Comparison of ENCODE assay signal across 28 mouse cellular contexts in the genomic region with DNA sequence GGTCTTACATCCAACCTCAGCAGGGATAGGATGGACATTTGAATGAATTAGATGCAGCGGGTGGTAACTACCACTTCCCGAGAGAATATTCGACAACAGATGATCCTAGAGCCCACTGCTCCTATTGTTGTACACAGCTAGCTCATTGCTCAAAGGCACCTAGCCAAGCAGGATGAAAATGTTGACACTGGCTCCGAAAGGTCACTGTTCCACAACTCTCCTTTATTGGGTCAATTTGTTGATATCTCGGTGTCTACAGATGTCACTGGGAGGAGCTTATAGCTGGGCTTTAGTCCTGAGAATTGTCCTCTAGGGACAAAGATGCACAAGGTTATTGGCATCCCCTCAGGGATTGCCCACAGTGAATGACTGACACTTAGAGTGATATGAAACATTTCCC.
"Had no signal": no experiment of that assay in that cellular context is flagged by ENCODE, and none has a peak within 500 bp of the region (broad histone marks: within the 10 kb centered on the region; RNA-seq: fewer than 3 reads in every experiment).

No protein-coding gene starts in this region.

- H3K9ac ChIP-seq: embryonic facial prominence, embryonic 12.5 days; embryonic facial prominence, embryonic 13.5 days; embryonic facial prominence, embryonic 15.5 days; forebrain, embryonic 12.5 days; forebrain, embryonic 13.5 days; forebrain, embryonic 15.5 days; forebrain, postnatal 0 days had no signal

- H3K36me3 ChIP-seq: embryonic facial prominence, embryonic 10.5 days; embryonic facial prominence, embryonic 12.5 days; embryonic facial prominence, embryonic 13.5 days; embryonic facial prominence, embryonic 15.5 days; forebrain, embryonic 10.5 days; forebrain, embryonic 12.5 days; forebrain, embryonic 15.5 days had no signal

- DNase-seq: cerebellum, adult 2 months; cerebellum, adult 8-10 months; cerebellum, adult 9-10 months; cerebellum, adult 9-11 months; cerebellum, postnatal 10 days; cerebellum, postnatal 14 days; cerebellum, postnatal 25 days; cerebellum, postnatal 36 days; embryo, embryonic 11 days; forebrain, postnatal 0 days; gastrocnemius, adult 2 months; gastrocnemius, postnatal 10 days; gastrocnemius, postnatal 14 days; gastrocnemius, postnatal 25 days; gastrocnemius, postnatal 36 days; heart, adult 18-20 months; heart, adult 2 months had no signal

- H3K4me2 ChIP-seq: embryonic facial prominence, embryonic 12.5 days; embryonic facial prominence, embryonic 13.5 days; embryonic facial prominence, embryonic 15.5 days; forebrain, embryonic 12.5 days; forebrain, embryonic 13.5 days; forebrain, embryonic 15.5 days had no signal

- H3K27me3 ChIP-seq: embryonic facial prominence, embryonic 12.5 days; embryonic facial prominence, embryonic 15.5 days; forebrain, embryonic 15.5 days had no signal

- H3K4me1 ChIP-seq: embryonic facial prominence, embryonic 15.5 days had no signal

- H3K9me3 ChIP-seq: embryonic facial prominence, embryonic 10.5 days; embryonic facial prominence, embryonic 12.5 days; embryonic facial prominence, embryonic 13.5 days; embryonic facial prominence, embryonic 15.5 days; forebrain, embryonic 10.5 days; forebrain, embryonic 12.5 days; forebrain, embryonic 13.5 days; forebrain, embryonic 15.5 days had no signal

- ATAC-seq: forebrain, embryonic 13.5 days; forebrain, embryonic 14.5 days; forebrain, embryonic 15.5 days; forebrain, embryonic 16.5 days; forebrain, postnatal 0 days had no signal

- H3K4me3 ChIP-seq: embryonic facial prominence, embryonic 10.5 days; embryonic facial prominence, embryonic 12.5 days; embryonic facial prominence, embryonic 13.5 days; embryonic facial prominence, embryonic 15.5 days; erythroblast, embryonic 14.5 days; forebrain, embryonic 10.5 days; forebrain, embryonic 12.5 days; forebrain, embryonic 13.5 days; forebrain, embryonic 15.5 days; gastrocnemius, adult 2 months; heart, adult 2 months had no signal

- H3K27ac ChIP-seq: embryonic facial prominence, embryonic 10.5 days; embryonic facial prominence, embryonic 12.5 days; embryonic facial prominence, embryonic 13.5 days; embryonic facial prominence, embryonic 15.5 days; forebrain, embryonic 10.5 days; forebrain, embryonic 12.5 days; forebrain, embryonic 13.5 days; forebrain, embryonic 15.5 days; gastrocnemius, adult 2 months; heart, adult 2 months had no signal
